Mouse (Mus musculus): ENCODE results near the gene Stat3. TPM values are rescaled to one million over a fixed set of nuclear protein-coding genes. Genes with fewer than 3 reads are reported as not detected.

Stat3 gene
- polyA plus RNA-seq, 1 experiment from 2014 or later = 82.9 TPM

GRCm38 (mm10) chr11:100979887-100980286 lies 40.5 kb upstream of the Stat3 start:
- Histone ChIP-seq H3K4me2 (ENCODE audit: low read depth, low read length) (no peak overlapping the region), H3K36me3 (ENCODE audit: control insufficient read depth, insufficient read depth, low read length) (no peaks in the 10 kb centered on the region), H3K4me1 (ENCODE audit: control insufficient read depth, insufficient read depth, low read length) (peaks cover 6% of the 10 kb centered on the region; the same call in 1 of the 2 replicates), H3K27me3 (replicated peaks; ENCODE audit: control insufficient read depth, insufficient read depth, low read length) (peaks cover 8% of the 10 kb centered on the region), H3K27ac (replicated peaks; ENCODE audit: low read depth, low read length) (peak overlapping the region; percentile 39), H3K9ac (ENCODE audit: low read depth, low read length) (no peak overlapping the region), H3K9me3 (ENCODE audit: control insufficient read depth, low read length) (no peaks in the 10 kb centered on the region), H3K4me3 (ENCODE audit: low read depth, low read length) (no peak overlapping the region)
- WGBS = 42% methylated on average over 8 of the region's 8 CpGs
- ATAC-seq (ENCODE audit: low read depth) (peak; percentile 45; the same call in 1 of the 2 replicates), DNase-seq (ENCODE audit: low spot score) (peak; percentile 89)

- no peak overlapping the region for H3K9ac ChIP-seq (ENCODE audit: low read depth, low read length)
- peaks cover 11% of the 10 kb centered on the region for H3K4me1 ChIP-seq (ENCODE audit: control insufficient read depth, insufficient read depth, low read length)
- DNase-seq (ENCODE audit: low spot score) (peak; percentile 70), ATAC-seq (ENCODE audit: low read depth) (no peak)
- H3K4me2 ChIP-seq (ENCODE audit: low read depth, low read length) = no peak overlapping the region
- no peaks in the 10 kb centered on the region for H3K9me3 ChIP-seq (ENCODE audit: control insufficient read depth, low read length)
- H3K27ac ChIP-seq (replicated peaks; ENCODE audit: low read depth, low read length) = peak overlapping the region; percentile 52
- no peak overlapping the region for H3K4me3 ChIP-seq (ENCODE audit: low read depth, low read length)
- H3K36me3 ChIP-seq (ENCODE audit: control insufficient read depth, insufficient read depth, low read length) = no peaks in the 10 kb centered on the region
- 53% methylated on average over 7 of the region's 7 CpGs for WGBS
- H3K27me3 ChIP-seq (replicated peaks; ENCODE audit: control insufficient read depth, insufficient read depth, low read length) = peaks cover 14% of the 10 kb centered on the region; the same call in 1 of the 2 replicates
Observed at GRCm38 (mm10) chr11:100975241-100975640, 35.9 kb upstream of the Stat3 start.

- Histone ChIP-seq H3K4me2 (ENCODE audit: low read depth, low read length) (no peak overlapping the region), H3K4me1 (ENCODE audit: control insufficient read depth, insufficient read depth, low read length) (peaks cover 9% of the 10 kb centered on the region; the same call in 1 of the 2 replicates), H3K4me3 (ENCODE audit: low read depth, low read length) (no peak overlapping the region), H3K9ac (ENCODE audit: low read depth, low read length) (no peak overlapping the region), H3K9me3 (ENCODE audit: control insufficient read depth, low read length) (no peaks in the 10 kb centered on the region), H3K36me3 (ENCODE audit: control insufficient read depth, insufficient read depth, low read length) (no peaks in the 10 kb centered on the region), H3K27ac (replicated peaks; ENCODE audit: low read depth, low read length) (peak overlapping the region; percentile 52), H3K27me3 (replicated peaks; ENCODE audit: control insufficient read depth, insufficient read depth, low read length) (peaks cover 14% of the 10 kb centered on the region; the same call in 1 of the 2 replicates)
- ATAC-seq (ENCODE audit: low read depth) (no peak), DNase-seq (ENCODE audit: low spot score) (peak; percentile 58)
- 46% methylated on average over 14 of the region's 14 CpGs for WGBS
Observed at GRCm38 (mm10) chr11:100974381-100974970, 35.1 kb upstream of the Stat3 start.

- WGBS = 82% methylated on average over 7 of the region's 7 CpGs
- Histone ChIP-seq H3K4me2 (ENCODE audit: low read depth, low read length) (no peak overlapping the region), H3K9ac (ENCODE audit: low read depth, low read length) (no peak overlapping the region), H3K9me3 (ENCODE audit: control insufficient read depth, low read length) (no peaks in the 10 kb centered on the region), H3K4me3 (ENCODE audit: low read depth, low read length) (no peak overlapping the region), H3K27me3 (replicated peaks; ENCODE audit: control insufficient read depth, insufficient read depth, low read length) (peaks cover 21% of the 10 kb centered on the region), H3K27ac (replicated peaks; ENCODE audit: low read depth, low read length) (no peak overlapping the region), H3K36me3 (ENCODE audit: control insufficient read depth, insufficient read depth, low read length) (no peaks in the 10 kb centered on the region), H3K4me1 (ENCODE audit: control insufficient read depth, insufficient read depth, low read length) (peaks cover 10% of the 10 kb centered on the region; the same call in 1 of the 2 replicates)
- DNase-seq (ENCODE audit: low spot score) (no peak), ATAC-seq (ENCODE audit: low read depth) (no peak)
Observed at GRCm38 (mm10) chr11:100973245-100973644, 33.9 kb upstream of the Stat3 start.

GRCm38 (mm10) chr11:100971455-100971854 lies 32.1 kb upstream of the Stat3 start:
- Histone ChIP-seq H3K9me3 (ENCODE audit: control insufficient read depth, low read length) (no peaks in the 10 kb centered on the region), H3K9ac (ENCODE audit: low read depth, low read length) (no peak overlapping the region)

GRCm38 (mm10) chr11:100970557-100970937 lies 31.2 kb upstream of the Stat3 start, which contains the start of gene Cavin1:
Cavin1 (minus strand) TSS chr11:100970887.
- H3K4me1 ChIP-seq (ENCODE audit: control insufficient read depth, insufficient read depth, low read length) = peaks cover 13% of the 10 kb centered on the region; the same call in 1 of the 2 replicates
- peak within 1 kb of the TSS; percentile 83 for H3K9ac ChIP-seq (ENCODE audit: low read depth, low read length)
- H3K9me3 ChIP-seq (ENCODE audit: control insufficient read depth, low read length) = no peaks in the 10 kb centered on the region
- ATAC-seq (ENCODE audit: low read depth) (peak; percentile 93), DNase-seq (ENCODE audit: low spot score) (peak; percentile 97)
- H3K4me3 ChIP-seq (ENCODE audit: low read depth, low read length) = peak within 1 kb of the TSS; percentile 61
- H3K27me3 ChIP-seq (replicated peaks; ENCODE audit: control insufficient read depth, insufficient read depth, low read length) = peaks cover 23% of the 10 kb centered on the region
- peak within 1 kb of the TSS; percentile 89 for H3K27ac ChIP-seq (replicated peaks; ENCODE audit: low read depth, low read length)
- WGBS = under 1% methylated on average over 19 of the region's 20 CpGs
- no peaks in the 10 kb centered on the region for H3K36me3 ChIP-seq (ENCODE audit: control insufficient read depth, insufficient read depth, low read length)
- H3K4me2 ChIP-seq (ENCODE audit: low read depth, low read length) = peak within 1 kb of the TSS; percentile 83

More at GRCm38 (mm10) chr11:100971455-100971854, 32.1 kb upstream of the Stat3 start:
- Histone ChIP-seq H3K36me3 (ENCODE audit: control insufficient read depth, insufficient read depth, low read length) (no peaks in the 10 kb centered on the region), H3K4me2 (ENCODE audit: low read depth, low read length) (peak overlapping the region; percentile 83), H3K27ac (replicated peaks; ENCODE audit: low read depth, low read length) (peak overlapping the region; percentile 89), H3K4me3 (ENCODE audit: low read depth, low read length) (no peak overlapping the region), H3K4me1 (ENCODE audit: control insufficient read depth, insufficient read depth, low read length) (peaks cover 13% of the 10 kb centered on the region; the same call in 1 of the 2 replicates), H3K27me3 (replicated peaks; ENCODE audit: control insufficient read depth, insufficient read depth, low read length) (peaks cover 23% of the 10 kb centered on the region)
- ATAC-seq (ENCODE audit: low read depth) = no peak
- 73% methylated on average over 10 of the region's 10 CpGs for WGBS
- no peak for DNase-seq (ENCODE audit: low spot score)

GRCm38 (mm10) chr11:100969744-100970556 lies 30.6 kb upstream of the Stat3 start:
- no peaks in the 10 kb centered on the region for H3K36me3 ChIP-seq (ENCODE audit: control insufficient read depth, insufficient read depth, low read length)
- H3K4me1 ChIP-seq (ENCODE audit: control insufficient read depth, insufficient read depth, low read length) = peaks cover 13% of the 10 kb centered on the region; the same call in 1 of the 2 replicates
- ATAC-seq (ENCODE audit: low read depth) (peak; percentile 38), DNase-seq (ENCODE audit: low spot score) (peak; percentile 85)
- peak overlapping the region; percentile 61 for H3K4me3 ChIP-seq (ENCODE audit: low read depth, low read length)
- H3K27ac ChIP-seq (replicated peaks; ENCODE audit: low read depth, low read length) = peak overlapping the region; percentile 89
- peak overlapping the region; percentile 83 for H3K4me2 ChIP-seq (ENCODE audit: low read depth, low read length)
- H3K27me3 ChIP-seq (replicated peaks; ENCODE audit: control insufficient read depth, insufficient read depth, low read length) = peaks cover 23% of the 10 kb centered on the region
- no peaks in the 10 kb centered on the region for H3K9me3 ChIP-seq (ENCODE audit: control insufficient read depth, low read length)
- peak overlapping the region; percentile 83 for H3K9ac ChIP-seq (ENCODE audit: low read depth, low read length)
- under 1% methylated on average over 43 of the region's 65 CpGs for WGBS

GRCm38 (mm10) chr11:100969189-100969743 lies 29.9 kb upstream of the Stat3 start:
- Histone ChIP-seq H3K4me2 (ENCODE audit: low read depth, low read length) (peak overlapping the region; percentile 83), H3K4me3 (ENCODE audit: low read depth, low read length) (peak overlapping the region; percentile 61), H3K36me3 (ENCODE audit: control insufficient read depth, insufficient read depth, low read length) (no peaks in the 10 kb centered on the region), H3K27ac (replicated peaks; ENCODE audit: low read depth, low read length) (peak overlapping the region; percentile 89), H3K9ac (ENCODE audit: low read depth, low read length) (peak overlapping the region; percentile 83), H3K27me3 (replicated peaks; ENCODE audit: control insufficient read depth, insufficient read depth, low read length) (peaks cover 23% of the 10 kb centered on the region), H3K9me3 (ENCODE audit: control insufficient read depth, low read length) (no peaks in the 10 kb centered on the region), H3K4me1 (ENCODE audit: control insufficient read depth, insufficient read depth, low read length) (peaks cover 11% of the 10 kb centered on the region; the same call in 1 of the 2 replicates)
- WGBS = 4% methylated on average over 21 of the region's 35 CpGs
- DNase-seq (ENCODE audit: low spot score) (no peak), ATAC-seq (ENCODE audit: low read depth) (no peak)
